Mouse (Mus musculus): ENCODE results near the gene Anxa8.

Anxa8 gene

GRCm38 (mm10) chr14:34119046-34119723, 33.4 kb downstream of the Anxa8 start:
- DNase-seq (ENCODE audit: low spot score) = no peak

- DNase-seq (ENCODE audit: low spot score) = no peak
Measured at GRCm38 (mm10) chr14:34120016-34120910, 34.5 kb downstream of the Anxa8 start.

- DNase-seq (ENCODE audit: low spot score) = no peak
Measured at GRCm38 (mm10) chr14:34120923-34121351, 35.2 kb downstream of the Anxa8 start.

GRCm38 (mm10) chr14:34121691-34122090, 35.9 kb downstream of the Anxa8 start:
- DNase-seq (ENCODE audit: low spot score) = no peak

- DNase-seq (ENCODE audit: low spot score) = no peak
Measured at GRCm38 (mm10) chr14:34131216-34131615, 45.4 kb downstream of the Anxa8 start.

- no peak for DNase-seq (ENCODE audit: low spot score)
Measured at GRCm38 (mm10) chr14:34135391-34135790, 49.6 kb downstream of the Anxa8 start.

- DNase-seq (ENCODE audit: low spot score) = no peak
Measured at GRCm38 (mm10) chr14:34139671-34140664, 54.2 kb downstream of the Anxa8 start.

- no peak for DNase-seq (ENCODE audit: low spot score)
Measured at GRCm38 (mm10) chr14:34142316-34142715, 56.5 kb downstream of the Anxa8 start.

- no peak for DNase-seq (ENCODE audit: low spot score)
Measured at GRCm38 (mm10) chr14:34142915-34143314, 57.1 kb downstream of the Anxa8 start.

Measured in retina, embryonic 14.5 days (tissue).